Mouse (Mus musculus): Measurements from ENCODE around the gene 2210016L21Rik. TPM values are rescaled to one million over a fixed set of nuclear protein-coding genes. Genes with fewer than 3 reads are reported as not detected.

2210016L21Rik gene
- polyA plus RNA-seq (2012; rRNA removed) = 5.6 and 8.1 TPM in 2 replicates
- 11.3 and 12.3 TPM in 2 replicates for polyA plus RNA-seq (2014; fragmentation: Nextera tagmentation; extraction: Ambion mirVana)

DNA sequence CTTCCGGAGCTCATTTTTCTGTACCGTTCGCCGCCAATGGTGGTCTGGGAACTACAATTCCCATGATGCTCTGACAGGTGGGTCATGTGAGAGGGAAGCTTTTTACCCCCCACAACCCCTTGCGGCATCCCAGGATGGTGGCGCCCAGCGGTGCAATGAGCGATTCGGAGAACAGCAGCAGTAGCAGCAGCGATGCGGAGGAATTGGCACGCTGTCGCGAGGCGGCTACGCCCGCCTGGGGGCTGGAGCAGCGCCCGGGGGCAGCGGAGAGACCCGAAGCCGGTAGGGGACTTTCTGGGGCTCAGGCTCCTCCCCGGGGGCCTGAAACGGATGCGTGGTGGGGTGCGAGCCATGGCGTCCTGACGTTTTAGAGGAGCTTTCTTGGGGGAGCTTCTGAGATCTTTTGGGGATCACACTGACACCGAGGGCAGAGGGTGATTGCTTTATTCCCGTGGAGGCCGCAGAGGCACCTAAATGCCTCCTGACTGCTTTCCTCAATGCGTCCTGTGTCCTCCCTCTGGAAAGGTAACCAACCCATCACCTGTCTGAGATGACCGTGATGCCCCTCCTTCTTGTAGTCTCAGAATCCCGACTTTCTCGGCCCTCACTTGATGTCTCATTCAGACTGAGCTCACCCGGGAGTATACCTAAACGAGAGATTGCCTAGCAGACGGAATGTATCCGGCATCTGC is at the start of gene 2210016L21Rik:
Gene 2210016L21Rik, plus strand, starts transcription at position 85 of the 692 bp plus-strand sequence.
- Histone ChIP-seq H3K4me1 (replicated peaks; ENCODE audit: control insufficient read depth in 2 of 2, insufficient read depth in 2 of 2, low read length in 1 of 2) (peaks cover 4 to 5% of the 10 kb centered on the region in 2 experiments), H3K9me3 (ENCODE audit: control insufficient read depth, low read length) (no peaks in the 10 kb centered on the region), H3K9ac (replicated peaks) (peak within 1 kb of the TSS; percentile 84), H3K27me3 (ENCODE audit: control insufficient read depth, insufficient read depth, low read length) (no peaks in the 10 kb centered on the region), H3K4me2 (ENCODE audit: low read depth) (peak within 1 kb of the TSS; percentile 79), H3K36me3 (replicated peaks; ENCODE audit: control insufficient read depth, insufficient read depth, low read depth) (peaks cover 6% of the 10 kb centered on the region), H3K27ac (peak within 1 kb of the TSS; percentile 18), H3K4me3 (ENCODE audit: insufficient read depth in 1 of 2, low read depth in 2 of 2, low read length in 2 of 2) (peak within 1 kb of the TSS; percentile 84 to 96)
- WGBS (ENCODE audit: insufficient replicate concordance) = 2% methylated on average over 39 of the region's 39 CpGs
- ATAC-seq (ENCODE audit: insufficient read depth) (peak; percentile 90), DNase-seq (ENCODE audit: low read depth in 3 of 3, low spot score in 3 of 3) (peak; percentile 78 to 82 (median 79))
- TF ChIP-seq CTCF (IDR thresholded peaks at IDR 0.05; ENCODE audit: low read depth) (peak; percentile 47), EP300 (IDR thresholded peaks at IDR 0.05; ENCODE audit: low read depth) (no peak)

- no peak overlapping the region for H3K9ac ChIP-seq (replicated peaks)
- no peaks in the 10 kb centered on the region for H3K36me3 ChIP-seq (replicated peaks; ENCODE audit: control insufficient read depth, insufficient read depth, low read depth)
- H3K4me1 ChIP-seq (replicated peaks; ENCODE audit: control insufficient read depth in 2 of 2, insufficient read depth in 2 of 2, low read length in 1 of 2) = peaks cover 0 to 6% of the 10 kb centered on the region in 2 experiments; a peak in 2 of 4 replicates
- H3K4me2 ChIP-seq (ENCODE audit: low read depth) = no peak overlapping the region
- 67% methylated on average over 4 of the region's 4 CpGs for WGBS (ENCODE audit: insufficient replicate concordance)
- DNase-seq (ENCODE audit: low read depth in 3 of 3, low spot score in 3 of 3) = no peak
- no peak overlapping the region for H3K27ac ChIP-seq
- H3K27me3 ChIP-seq (ENCODE audit: control insufficient read depth, insufficient read depth, low read length) = no peaks in the 10 kb centered on the region; the same call in 1 of the 2 replicates
- H3K4me3 ChIP-seq (ENCODE audit: insufficient read depth in 1 of 2, low read depth in 2 of 2, low read length in 2 of 2) = no peak overlapping the region
- TF ChIP-seq EP300 (IDR thresholded peaks at IDR 0.05; ENCODE audit: low read depth) (no peak), CTCF (IDR thresholded peaks at IDR 0.05; ENCODE audit: low read depth) (no peak)
- no peaks in the 10 kb centered on the region for H3K9me3 ChIP-seq (ENCODE audit: control insufficient read depth, low read length)
- ATAC-seq (ENCODE audit: insufficient read depth) = no peak
Measured at GRCm38 (mm10) chr5:114895542-114895941, 46.4 kb upstream of the 2210016L21Rik start.

DNA sequence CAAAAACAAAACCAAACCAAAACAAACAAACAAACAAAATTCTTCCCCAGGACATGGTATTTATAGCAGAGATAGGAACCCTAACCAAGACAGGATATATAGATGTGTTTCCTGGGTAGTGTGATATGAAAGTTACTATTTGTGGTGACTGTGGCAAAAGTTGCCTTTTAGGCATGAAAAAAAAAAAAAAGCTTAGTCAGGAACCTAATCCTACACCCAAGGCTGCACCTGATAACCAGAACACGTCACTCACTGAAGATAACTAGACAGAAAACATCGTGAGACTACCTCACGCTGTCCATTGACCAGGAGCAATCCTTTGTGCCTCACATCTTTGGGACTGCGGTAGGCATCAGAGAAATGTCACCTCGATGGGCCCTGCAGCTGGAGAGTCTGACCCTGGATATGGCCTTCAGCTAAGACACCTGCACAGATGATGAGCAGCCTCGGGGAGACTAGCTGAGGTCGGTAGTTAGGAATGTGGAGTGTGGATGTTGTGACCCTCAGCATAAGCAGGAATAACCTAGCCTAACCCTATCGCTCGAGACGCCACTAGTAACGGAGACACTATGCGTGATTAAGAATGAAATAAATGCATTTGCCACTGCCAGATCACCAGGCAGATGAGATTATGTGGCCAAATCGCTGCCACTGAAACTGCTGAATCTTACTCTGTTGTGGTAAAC is 45.1 kb upstream of the 2210016L21Rik start, which contains the start of gene Oasl2:
Gene Oasl2, plus strand, starts transcription at position 249 of the 686 bp plus-strand sequence.
- Histone ChIP-seq H3K9me3 (ENCODE audit: control insufficient read depth, low read length) (no peaks in the 10 kb centered on the region), H3K4me2 (ENCODE audit: low read depth) (peak within 1 kb of the TSS; percentile 32), H3K36me3 (replicated peaks; ENCODE audit: control insufficient read depth, insufficient read depth, low read depth) (no peaks in the 10 kb centered on the region), H3K27ac (no peak within 1 kb of the TSS), H3K27me3 (ENCODE audit: control insufficient read depth, insufficient read depth, low read length) (no peaks in the 10 kb centered on the region; the same call in 1 of the 2 replicates), H3K4me1 (replicated peaks; ENCODE audit: control insufficient read depth in 2 of 2, insufficient read depth in 2 of 2, low read length in 1 of 2) (peaks cover 0 to 6% of the 10 kb centered on the region in 2 experiments; a peak in 2 of 4 replicates), H3K9ac (replicated peaks) (no peak within 1 kb of the TSS), H3K4me3 (ENCODE audit: insufficient read depth in 1 of 2, low read depth in 2 of 2, low read length in 2 of 2) (peak within 1 kb of the TSS in 1 of 2 experiments; percentile 31; a peak in 2 of 4 replicates)
- DNase-seq (ENCODE audit: low read depth in 3 of 3, low spot score in 3 of 3) (peak in 1 of 3 experiments; percentile 26), ATAC-seq (ENCODE audit: insufficient read depth) (no peak)
- no peak for TF ChIP-seq EP300 (IDR thresholded peaks at IDR 0.05; ENCODE audit: low read depth)
- TF ChIP-seq CTCF (IDR thresholded peaks at IDR 0.05; ENCODE audit: low read depth) = no peak
- 36% methylated on average over 13 of the region's 13 CpGs for WGBS (ENCODE audit: insufficient replicate concordance)

DNA sequence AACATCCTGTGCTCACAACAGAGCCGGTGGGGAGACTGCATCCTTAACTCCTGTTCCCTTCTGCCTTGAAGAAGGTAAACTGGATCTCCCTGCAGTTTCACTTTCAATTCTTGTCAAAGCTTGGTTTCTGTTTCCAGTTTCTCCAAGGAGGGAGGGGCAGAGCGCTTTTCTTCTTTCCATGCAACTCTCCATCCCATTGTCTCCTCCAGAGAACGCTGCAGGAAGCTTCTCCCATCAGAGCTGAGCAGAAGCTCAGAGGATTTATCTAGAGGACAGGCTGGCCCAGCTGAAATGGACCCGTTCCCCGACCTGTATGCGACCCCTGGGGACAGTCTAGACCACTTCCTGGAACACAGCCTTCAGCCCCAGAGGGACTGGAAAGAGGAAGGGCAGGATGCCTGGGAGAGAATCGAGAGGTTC is 44.6 kb upstream of the 2210016L21Rik start:
- ATAC-seq (ENCODE audit: insufficient read depth) (no peak), DNase-seq (ENCODE audit: low read depth in 3 of 3, low spot score in 3 of 3) (no peak)
- Histone ChIP-seq H3K9me3 (ENCODE audit: control insufficient read depth, low read length) (no peaks in the 10 kb centered on the region), H3K27me3 (ENCODE audit: control insufficient read depth, insufficient read depth, low read length) (no peaks in the 10 kb centered on the region; the same call in 1 of the 2 replicates), H3K4me3 (ENCODE audit: insufficient read depth in 1 of 2, low read depth in 2 of 2, low read length in 2 of 2) (peak overlapping the region in 1 of 2 experiments; percentile 31; a peak in 2 of 4 replicates), H3K9ac (replicated peaks) (no peak overlapping the region), H3K4me1 (replicated peaks; ENCODE audit: control insufficient read depth in 2 of 2, insufficient read depth in 2 of 2, low read length in 1 of 2) (peaks cover 0 to 6% of the 10 kb centered on the region in 2 experiments; a peak in 2 of 4 replicates), H3K36me3 (replicated peaks; ENCODE audit: control insufficient read depth, insufficient read depth, low read depth) (no peaks in the 10 kb centered on the region), H3K27ac (no peak overlapping the region), H3K4me2 (ENCODE audit: low read depth) (peak overlapping the region; percentile 32)
- 1% methylated on average over 7 of the region's 7 CpGs for WGBS (ENCODE audit: insufficient replicate concordance)
- TF ChIP-seq CTCF (IDR thresholded peaks at IDR 0.05; ENCODE audit: low read depth) = no peak
- TF ChIP-seq EP300 (IDR thresholded peaks at IDR 0.05; ENCODE audit: low read depth) = no peak
